Mouse (Mus musculus) lung, postnatal 0 days (tissue): Measurements from ENCODE around the gene Ankrd44.

Source experiments
- CTCF ChIP-seq: IDR thresholded peaks from 2 replicates; pipeline ENCODE4 v1.5.1; 2016; ENCODE audit warnings: antibody characterized with exemption, mild to moderate bottlenecking
- EP300 ChIP-seq: IDR thresholded peaks from 2 replicates; pipeline ENCODE4 v1.6.1; 2016; ENCODE audit warnings: antibody characterized with exemption, mild to moderate bottlenecking, control low read depth

- no peak for TF ChIP-seq CTCF
- TF ChIP-seq EP300: no peak
These were observed 214.6 kb downstream of the Ankrd44 start for GRCm38 (mm10) chr1:54711568-54711967.
